Mouse (Mus musculus) liver, embryonic 14.5 days (tissue): ENCODE results near the gene Cdh13. TPM values are rescaled to one million over a fixed set of nuclear protein-coding genes. Genes with fewer than 3 reads are reported as not detected.

Experiments
- ATAC-seq: fragments of 200-750 bp; cut with Nextera tagmentation; 2 replicates; pipeline ENCODE4 v1.8.0; 2017; ENCODE audit warnings: moderate number of reproducible peaks, mild to moderate bottlenecking, moderate library complexity; ENCODE audit not compliant: insufficient read depth
- DNase-seq, 3 experiments: peaks; one replicate each; pipeline ENCODE4 v3.0.0-alpha.2; 2012 to 2013; ENCODE audit warnings: low read depth in 3 of 3, low spot score in 3 of 3
- H3K27ac ChIP-seq: fragments of 300-500 bp; sonication (generic); 2 replicates; pipeline ENCODE4 v1.5.1; 2014; ENCODE audit warnings: moderate library complexity, mild to moderate bottlenecking, control low read depth, inconsistent platforms
- H3K27me3 ChIP-seq: fragments of 300-500 bp; sonication (generic); 2 replicates; pipeline ENCODE4 v1.6.1; 2014; ENCODE audit warnings: mild to moderate bottlenecking, low read length, moderate library complexity; ENCODE audit not compliant: control insufficient read depth, insufficient read depth
- H3K36me3 ChIP-seq: fragments of 300-500 bp; sonication (generic); replicated peaks from 2 replicates; pipeline ENCODE4 v1.6.1; 2014; ENCODE audit warnings: low read depth; ENCODE audit not compliant: control insufficient read depth, insufficient read depth
- H3K4me1 ChIP-seq, 2 experiments: fragments of 200-500 bp in 1 of 2; fragments of 300-500 bp in 1 of 2; sonication (generic) in 1 of 2; replicated peaks; 2 replicates each; pipeline ENCODE4 v1.6.1; 2012 to 2014; ENCODE audit warnings: antibody characterized with exemption in 1 of 2, inconsistent platforms in 1 of 2, low read length in 1 of 2; ENCODE audit not compliant: control insufficient read depth in 2 of 2, insufficient read depth in 2 of 2
- H3K4me2 ChIP-seq: fragments of 300-500 bp; sonication (generic); 2 replicates; pipeline ENCODE4 v1.6.1; 2014; ENCODE audit warnings: low read depth, mild to moderate bottlenecking, control low read depth, moderate library complexity
- H3K4me3 ChIP-seq, 2 experiments: fragments of 200-500 bp in 1 of 2; fragments of 300-500 bp in 1 of 2; sonication (generic) in 1 of 2; 2 replicates each; pipeline ENCODE4 v1.5.1; 2012 to 2014; ENCODE audit warnings: low read depth in 2 of 2, low read length in 2 of 2, mild to moderate bottlenecking in 2 of 2, control low read depth in 1 of 2, inconsistent platforms in 1 of 2, moderate library complexity in 1 of 2; ENCODE audit not compliant: insufficient read depth in 1 of 2
- H3K9ac ChIP-seq: fragments of 300-500 bp; sonication (generic); replicated peaks from 2 replicates; pipeline ENCODE4 v1.6.1; 2014; ENCODE audit warnings: mild to moderate bottlenecking, control low read depth, moderate library complexity
- H3K9me3 ChIP-seq: fragments of 300-500 bp; sonication (generic); 2 replicates; pipeline ENCODE4 v1.6.1; 2016; ENCODE audit warnings: low read length, mixed read lengths; ENCODE audit not compliant: control insufficient read depth
- CTCF ChIP-seq: IDR thresholded peaks from 2 replicates; pipeline ENCODE4 v1.5.1; 2016; ENCODE audit warnings: antibody characterized with exemption, low read depth, control low read depth
- EP300 ChIP-seq: IDR thresholded peaks from 2 replicates; pipeline ENCODE4 v1.6.1; 2016; ENCODE audit warnings: antibody characterized with exemption, low read depth
- WGBS: fragments of 180-500 bp; shearing (Covaris S2); extraction: QIAGEN DNeasy Blood & Tissue Kit; methylation state at CpG from one replicate; pipeline ENCODE4 v1.1.7; 2014; ENCODE audit not compliant: insufficient replicate concordance; 5-methylcytosine and 5-hydroxymethylcytosine counted together
- polyA plus RNA-seq, 2 experiments: library from polyadenylated mRNA; depleted of rRNA in 1 of 2; stranded (reverse) in 1 of 2; unstranded in 1 of 2; fragments of >200 nt; fragmentation: Nextera tagmentation in 1 of 2; extraction: Ambion mirVana in 1 of 2; gene quantifications; 2 replicates each; pipeline versions ENCODE4 v1.2.1 to v1.2.3; 2012 to 2014

Gene Cdh13
- polyA plus RNA-seq, 2 experiments, result 0.15 to 0.43 TPM

DNA sequence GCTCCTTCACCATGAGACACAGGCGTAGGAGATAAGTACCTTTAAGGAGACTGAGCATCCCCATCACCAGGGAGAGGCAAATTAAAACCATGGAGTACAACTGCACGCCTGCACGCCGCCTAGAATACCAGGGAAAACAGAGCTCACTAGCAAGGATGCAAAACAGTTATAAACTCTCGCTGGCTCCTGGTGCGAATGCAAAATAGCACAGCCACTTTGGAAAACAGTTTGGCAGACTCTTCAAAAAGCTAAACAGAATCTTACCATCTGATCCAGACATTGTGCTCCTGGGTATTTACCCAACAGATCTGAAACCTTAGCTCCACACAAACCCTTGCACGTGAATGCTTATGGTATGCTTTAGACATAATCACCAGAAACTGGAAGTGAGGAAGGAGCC is 506.1 kb downstream of the Cdh13 start:
- Histone ChIP-seq H3K4me3 (no peak overlapping the region), H3K27ac (no peak overlapping the region), H3K36me3 (no peaks in the 10 kb centered on the region), H3K27me3 (no peaks in the 10 kb centered on the region), H3K4me2 (no peak overlapping the region), H3K9ac (no peak overlapping the region), H3K9me3 (no peaks in the 10 kb centered on the region), H3K4me1 (no peaks in the 10 kb centered on the region)
- WGBS, result 59% methylated on average over 7 of the region's 7 CpGs
- DNase-seq, result no peak
- TF ChIP-seq EP300, result no peak
- no peak for TF ChIP-seq CTCF
- no peak for ATAC-seq

DNA sequence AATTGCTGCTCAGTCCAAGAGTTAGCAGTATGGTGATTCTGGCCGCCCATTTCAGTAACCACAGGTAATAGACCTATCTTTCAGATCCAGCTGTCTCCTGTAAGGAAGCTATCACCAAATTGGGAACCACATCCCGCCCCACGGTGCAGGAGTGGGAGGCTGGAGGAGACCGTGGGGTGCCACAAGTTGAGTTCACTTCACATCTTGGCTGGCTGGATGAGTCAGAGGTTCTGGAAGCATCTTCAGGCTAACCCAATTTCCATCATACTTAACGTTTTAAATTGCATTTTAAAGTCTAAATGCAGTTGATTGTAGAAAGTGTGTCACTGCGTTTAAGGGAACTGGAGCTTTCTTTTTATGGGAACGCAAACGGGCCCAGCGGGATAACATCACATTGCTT is 511.4 kb downstream of the Cdh13 start:
- Histone ChIP-seq H3K27me3 (no peaks in the 10 kb centered on the region), H3K4me1 (no peaks in the 10 kb centered on the region), H3K9me3 (no peaks in the 10 kb centered on the region), H3K4me3 (no peak overlapping the region), H3K27ac (no peak overlapping the region), H3K4me2 (no peak overlapping the region), H3K9ac (no peak overlapping the region), H3K36me3 (no peaks in the 10 kb centered on the region)
- 64% methylated on average over 9 of the region's 9 CpGs for WGBS
- TF ChIP-seq EP300 (no peak), CTCF (no peak)
- no peak for DNase-seq
- no peak for ATAC-seq

DNA sequence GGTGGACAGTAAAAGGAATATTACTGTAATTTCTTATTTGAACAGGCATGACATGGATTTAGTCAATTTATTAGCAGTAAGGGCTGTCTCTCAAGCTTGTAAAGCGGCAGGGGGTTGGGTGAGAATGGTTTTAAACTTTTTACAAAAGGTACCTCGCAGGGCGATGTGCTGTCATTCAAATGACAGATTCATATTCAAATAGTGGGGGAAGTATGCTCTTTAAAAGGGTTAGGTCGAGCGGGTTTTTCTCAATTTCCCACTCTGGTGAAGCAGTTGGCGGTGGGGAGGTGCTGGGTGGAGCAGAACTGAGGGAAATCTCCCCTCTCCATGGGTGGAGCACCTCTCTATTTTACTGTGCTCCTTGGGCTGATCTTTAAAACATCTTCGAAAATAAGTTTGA is 513.0 kb downstream of the Cdh13 start:
- H3K27ac ChIP-seq, result no peak overlapping the region
- WGBS, result 44% methylated on average over 7 of the region's 7 CpGs
- ATAC-seq (no peak), DNase-seq (no peak)
- TF ChIP-seq CTCF (no peak), EP300 (no peak)
- no peak overlapping the region for H3K9ac ChIP-seq
- no peak overlapping the region for H3K4me2 ChIP-seq
- H3K9me3 ChIP-seq, result no peaks in the 10 kb centered on the region
- H3K27me3 ChIP-seq, result no peaks in the 10 kb centered on the region
- H3K4me1 ChIP-seq, result no peaks in the 10 kb centered on the region
- H3K36me3 ChIP-seq, result no peaks in the 10 kb centered on the region
- H3K4me3 ChIP-seq, result no peak overlapping the region

- 67% methylated on average over 3 of the region's 3 CpGs for WGBS
Observed at GRCm38 (mm10) chr8:118797127-118797526, 513.6 kb downstream of the Cdh13 start.

GRCm38 (mm10) chr8:118803168-118803567 is 519.6 kb downstream of the Cdh13 start:
- TF ChIP-seq CTCF (no peak), EP300 (no peak)
- Histone ChIP-seq H3K9me3 (no peaks in the 10 kb centered on the region), H3K27me3 (no peaks in the 10 kb centered on the region), H3K9ac (no peak overlapping the region), H3K4me1 (no peaks in the 10 kb centered on the region), H3K4me3 (no peak overlapping the region), H3K4me2 (no peak overlapping the region), H3K27ac (no peak overlapping the region), H3K36me3 (no peaks in the 10 kb centered on the region)
- DNase-seq (no peak), ATAC-seq (no peak)
- 47% methylated on average over 4 of the region's 4 CpGs for WGBS

More at GRCm38 (mm10) chr8:118797127-118797526, 513.6 kb downstream of the Cdh13 start:
- no peaks in the 10 kb centered on the region for H3K4me1 ChIP-seq
- H3K27me3 ChIP-seq, result no peaks in the 10 kb centered on the region
- ATAC-seq (no peak), DNase-seq (no peak)
- no peak overlapping the region for H3K9ac ChIP-seq
- H3K4me3 ChIP-seq, result no peak overlapping the region
- H3K9me3 ChIP-seq, result no peaks in the 10 kb centered on the region
- H3K27ac ChIP-seq, result no peak overlapping the region
- TF ChIP-seq EP300 (no peak), CTCF (no peak)
- H3K36me3 ChIP-seq, result no peaks in the 10 kb centered on the region
- H3K4me2 ChIP-seq, result no peak overlapping the region
